Mouse (Mus musculus): Measurements from ENCODE around the gene Serpini1. TPM values are rescaled to one million over a fixed set of nuclear protein-coding genes. Genes with fewer than 3 reads are reported as not detected.

Gene Serpini1
- polyA plus RNA-seq (2017; shearing (Covaris generic)), result 10 to 100 TPM; 16.7 to 29.6 (median 22.7) TPM

DNA sequence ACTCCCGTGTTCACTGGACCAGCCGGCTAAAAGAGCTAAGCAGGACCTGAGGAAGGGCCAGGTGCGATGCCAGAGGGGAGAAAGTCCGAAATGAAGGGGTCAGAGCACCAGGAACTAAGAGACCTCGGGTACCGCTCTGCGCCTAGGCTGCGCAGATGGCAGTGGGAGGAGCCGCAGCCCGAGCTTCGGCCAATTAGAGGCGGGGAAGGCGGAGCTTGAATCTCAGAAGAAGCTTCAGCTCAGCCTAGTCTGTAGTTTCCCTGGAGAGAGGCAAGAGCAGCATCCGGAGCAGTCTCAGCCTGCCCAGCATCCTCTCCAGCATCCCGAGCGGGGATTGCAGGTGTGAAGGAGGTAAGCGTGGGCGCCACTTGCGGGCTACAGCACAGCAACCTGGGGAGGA is at the start of gene Serpini1:
Gene Serpini1 (plus strand): TSS at position 256 of the 400 bp plus-strand sequence.
- ATAC-seq, result peak; percentile 69

DNA sequence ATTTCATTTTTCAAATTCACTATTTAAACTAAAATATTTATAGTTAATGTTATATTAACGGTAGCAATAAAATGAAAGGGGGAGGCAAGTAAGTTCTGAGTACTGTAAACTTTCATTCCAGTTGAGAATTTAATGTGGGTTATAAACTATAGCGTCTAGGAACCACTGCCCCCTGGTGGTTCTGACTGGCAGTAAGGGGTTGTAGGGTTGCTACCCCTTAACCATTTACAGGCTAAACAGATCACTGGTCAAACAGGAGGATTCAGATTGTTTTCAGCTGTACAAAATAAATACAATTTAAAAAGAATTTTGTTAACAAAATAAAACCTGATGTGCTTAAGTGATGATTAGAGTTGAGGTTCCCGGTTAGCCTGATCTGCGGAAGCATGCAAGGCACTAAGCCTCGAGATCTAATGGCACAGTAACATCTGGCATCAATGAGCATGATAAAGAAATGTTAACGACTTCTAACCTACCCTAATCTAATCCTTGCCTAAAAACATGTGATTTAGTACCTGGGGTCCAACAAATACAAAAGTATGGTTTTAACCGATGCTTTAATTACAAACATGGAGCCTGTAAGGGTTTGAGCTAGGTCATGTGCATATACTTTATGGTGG is 39.6 kb upstream of the Serpini1 start:
- ATAC-seq, result peak; percentile 85

DNA sequence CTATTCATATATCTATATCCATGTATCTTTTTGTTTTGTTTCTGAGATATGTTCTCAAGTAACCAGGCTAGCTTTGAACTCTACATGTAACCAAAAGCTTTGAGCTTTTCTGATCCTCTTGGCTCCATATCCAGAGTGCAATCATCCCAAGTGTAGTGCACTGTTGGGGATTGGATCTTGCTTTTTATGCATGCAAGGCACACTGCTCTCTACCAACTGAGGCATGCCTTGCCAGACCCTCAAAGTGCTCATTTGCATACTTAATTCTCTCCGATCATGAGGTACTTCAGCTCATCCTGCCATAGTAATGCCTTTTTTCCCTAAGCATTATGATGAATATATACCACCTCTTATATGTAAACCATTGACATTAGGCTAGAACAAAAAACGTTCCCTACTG is 36.0 kb upstream of the Serpini1 start:
- ATAC-seq, result no peak

- ATAC-seq, result no peak
These were observed 34.8 kb upstream of the Serpini1 start for GRCm38 (mm10) chr3:75522527-75522926.

- no peak for ATAC-seq
These were observed 26.3 kb upstream of the Serpini1 start for GRCm38 (mm10) chr3:75531074-75531473.

GRCm38 (mm10) chr3:75534045-75534834 is 23.1 kb upstream of the Serpini1 start:
- ATAC-seq, result no peak

DNA sequence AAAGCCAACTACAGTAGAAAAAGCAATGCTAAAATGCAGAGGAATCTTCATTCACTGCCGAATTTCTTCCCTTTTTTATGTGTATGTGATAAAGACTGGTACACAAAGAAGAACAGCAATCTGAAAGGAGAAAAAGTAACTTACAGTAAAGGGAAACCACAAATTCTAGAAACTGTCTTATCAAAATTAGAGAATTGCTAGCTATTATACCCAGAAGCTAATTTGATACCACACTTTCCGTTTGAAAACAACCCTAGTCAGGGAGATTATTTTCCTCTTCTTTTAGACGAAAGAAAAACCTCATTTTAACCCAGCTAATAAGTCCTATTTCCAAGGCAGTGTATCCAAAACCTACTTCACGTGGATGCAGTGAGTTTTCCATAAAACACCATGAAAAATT is 16.1 kb upstream of the Serpini1 start:
- no peak for ATAC-seq

GRCm38 (mm10) chr3:75542852-75543251 is 14.5 kb upstream of the Serpini1 start:
- no peak for ATAC-seq

GRCm38 (mm10) chr3:75544287-75544686 is 13.1 kb upstream of the Serpini1 start:
- ATAC-seq, result no peak

- no peak for ATAC-seq
These were observed 6.1 kb upstream of the Serpini1 start for GRCm38 (mm10) chr3:75551248-75551647.

GRCm38 (mm10) chr3:75556121-75556694 is 1.1 kb upstream of the Serpini1 start:
- ATAC-seq, result peak; percentile 14

GRCm38 (mm10) chr3:75556695-75557291 is 554 bp upstream of the Serpini1 start, which contains the start of gene Pdcd10:
Gene Pdcd10 (minus strand): TSS chr3:75556856.
- ATAC-seq, result peak; percentile 82

DNA sequence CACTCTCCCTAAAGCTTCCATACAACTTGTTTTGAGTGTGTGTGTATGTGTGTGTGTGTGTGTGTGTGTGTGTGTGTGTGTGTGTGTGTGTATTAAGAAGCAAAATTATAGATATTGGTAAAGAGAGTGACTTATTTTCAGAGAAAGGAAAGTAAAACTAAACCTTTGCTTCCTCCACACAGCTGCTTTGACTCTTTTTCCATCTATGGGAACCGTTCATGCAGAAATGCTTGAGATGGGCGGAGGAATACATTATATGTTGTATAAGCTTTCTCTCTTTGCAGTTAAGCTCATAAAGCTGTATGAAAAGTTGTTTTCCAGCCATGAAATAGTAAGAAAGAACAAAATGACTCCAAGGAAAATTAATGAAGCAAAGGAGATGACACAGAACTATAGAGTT is 16.7 kb downstream of the Serpini1 start:
- ATAC-seq, result peak; percentile 70

DNA sequence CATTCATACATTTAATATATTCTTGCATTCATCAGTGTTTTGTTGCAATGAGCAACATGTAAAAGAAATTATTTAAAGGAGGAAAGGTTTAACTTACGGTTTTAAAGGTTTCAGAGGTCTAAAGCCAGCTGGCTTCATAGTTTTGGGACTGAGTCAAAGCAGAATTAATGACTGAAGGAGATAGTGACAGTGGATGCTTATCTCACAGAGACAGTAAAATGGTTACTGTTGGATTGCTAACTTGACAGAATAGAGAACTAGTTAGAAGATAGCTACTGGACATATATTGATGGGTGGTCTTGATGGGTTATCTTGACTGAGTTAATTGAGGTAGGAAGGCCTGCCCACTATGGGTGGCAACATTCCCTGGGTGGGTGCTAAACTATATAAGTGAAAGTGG is 18.2 kb downstream of the Serpini1 start:
- ATAC-seq, result no peak

DNA sequence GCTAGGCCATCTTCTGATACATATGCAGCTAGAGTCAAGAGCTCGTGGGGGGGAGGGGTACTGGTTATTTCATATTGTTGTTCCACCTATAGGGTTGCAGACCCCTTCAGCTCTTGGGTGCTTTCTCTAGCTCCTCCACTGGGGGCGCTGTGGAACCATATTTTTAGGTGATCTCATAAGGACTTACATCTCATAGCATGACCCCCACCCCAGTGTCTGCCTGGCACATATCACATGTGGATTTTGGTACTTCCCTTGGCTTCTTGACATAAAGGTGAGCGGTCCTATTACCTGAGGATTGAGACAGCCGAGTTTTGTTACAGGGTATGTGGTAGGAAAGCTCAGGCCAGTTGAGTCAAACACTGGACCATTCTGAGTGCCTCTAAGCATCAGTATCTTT is 22.0 kb downstream of the Serpini1 start:
- peak; percentile 57 for ATAC-seq

GRCm38 (mm10) chr3:75583293-75583692 is 25.9 kb downstream of the Serpini1 start:
- ATAC-seq, result no peak

DNA sequence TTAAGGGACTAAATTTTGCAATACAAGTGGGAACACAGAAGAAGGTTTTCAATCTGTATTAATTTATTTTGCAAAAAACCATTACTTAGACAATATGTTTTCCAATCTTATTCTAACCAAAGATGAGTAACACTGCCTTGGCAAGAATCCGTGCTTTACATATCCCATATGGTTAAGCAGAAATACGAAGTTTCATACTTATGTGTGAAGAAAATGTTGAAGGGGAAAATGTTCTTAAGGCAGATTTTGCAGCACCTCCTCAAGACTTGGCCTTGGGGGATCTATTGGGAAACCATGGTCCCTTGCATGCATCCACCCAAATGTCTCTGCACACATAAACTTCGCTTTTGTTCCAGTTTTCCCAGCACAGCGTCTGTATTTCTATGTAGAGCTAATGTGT is 27.6 kb downstream of the Serpini1 start:
- ATAC-seq, result no peak

DNA sequence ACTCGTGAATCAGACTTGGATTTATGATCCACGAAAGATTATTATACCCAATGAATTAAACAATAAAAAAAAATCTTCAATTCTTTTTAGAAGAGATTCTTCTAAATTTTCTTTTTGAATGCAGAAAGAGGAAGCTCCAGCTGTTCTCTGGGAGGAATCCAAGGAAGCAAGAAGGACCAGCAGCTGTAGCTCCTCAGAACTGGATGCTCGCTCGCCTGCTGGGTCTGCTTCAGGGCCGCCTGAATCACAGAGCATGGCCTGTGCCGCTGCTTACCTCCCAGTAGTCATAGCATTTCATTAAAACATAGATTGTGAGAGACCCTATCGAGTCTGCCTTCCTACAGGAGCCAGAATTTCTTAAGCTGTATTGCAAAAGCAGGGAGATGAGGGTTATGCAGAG is 53.7 kb downstream of the Serpini1 start:
- ATAC-seq, result no peak

GRCm38 (mm10) chr3:75624627-75625026 is 67.3 kb downstream of the Serpini1 start:
- ATAC-seq, result no peak

GRCm38 (mm10) chr3:75630988-75631615 is 73.8 kb downstream of the Serpini1 start:
- ATAC-seq, result no peak

DNA sequence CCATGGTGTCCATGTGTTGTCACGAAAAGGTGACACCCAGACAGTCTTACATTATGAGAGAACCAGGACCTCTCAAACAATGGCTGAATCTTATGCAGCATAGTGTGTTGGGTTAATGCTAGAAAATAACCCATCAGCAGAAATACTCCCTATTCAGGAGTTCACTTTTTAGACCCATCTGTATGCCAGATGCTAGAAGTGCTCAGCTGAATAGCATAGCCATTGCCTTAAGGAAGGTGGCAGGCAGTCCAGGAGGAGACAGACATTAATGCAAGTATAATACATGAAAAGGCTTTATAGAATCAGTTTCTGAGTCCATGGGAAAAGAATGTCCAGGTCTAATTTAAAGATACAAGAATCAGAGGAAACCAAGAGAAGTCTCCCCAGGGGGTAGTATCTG is 75.9 kb downstream of the Serpini1 start:
- no peak for ATAC-seq

- no peak for ATAC-seq
These were observed 76.3 kb downstream of the Serpini1 start for GRCm38 (mm10) chr3:75633635-75634034.

DNA sequence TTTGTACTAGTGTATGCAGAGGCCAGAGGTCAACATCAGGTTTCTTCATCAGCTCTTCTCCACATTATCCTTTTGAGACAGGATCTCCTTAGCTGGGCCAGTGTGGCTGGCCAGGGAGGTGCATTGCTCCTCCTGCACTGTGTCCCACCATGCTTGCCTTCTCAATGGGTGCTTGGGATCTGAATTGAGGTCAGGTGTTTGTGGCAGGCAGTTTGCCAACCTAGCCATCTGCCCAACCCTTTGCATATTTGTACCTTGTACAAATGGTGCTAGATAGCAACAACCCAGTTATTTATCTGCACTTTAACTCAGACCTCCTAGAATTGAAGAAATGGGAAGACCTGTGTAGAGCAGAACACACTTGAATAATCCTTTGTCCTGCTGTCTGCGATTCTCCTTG is 78.3 kb downstream of the Serpini1 start:
- no peak for ATAC-seq

Measured in inflammation-experienced regulatory T-cells, adult 6 months (primary cell).